Mouse (Mus musculus) heart, adult 2 months (tissue): ENCODE measurements around the gene Sgce. TPM values are rescaled to one million over a fixed set of nuclear protein-coding genes. Genes with fewer than 3 reads are reported as not detected.
A peak's percentile ranks its signal among the peaks of the same experiment; 100 is the strongest.

Experiments
- DNase-seq, 2 experiments: peaks; one replicate each; pipeline ENCODE4 v3.0.0; 2021
- H3K27ac ChIP-seq: fragments of 200-600 bp; 2 replicates; pipeline ENCODE4 v1.8.1; 2022
- H3K27me3 ChIP-seq: fragments of 200-500 bp; 2 replicates; pipeline ENCODE4 v1.6.1; 2012; ENCODE audit warnings: mild to moderate bottlenecking, low read length, inconsistent platforms, mixed read lengths; ENCODE audit not compliant: control insufficient read depth, insufficient read depth
- H3K36me3 ChIP-seq: fragments of 200-500 bp; 2 replicates; pipeline ENCODE4 v1.6.1; 2012; ENCODE audit warnings: low read length, inconsistent platforms; ENCODE audit not compliant: control insufficient read depth, insufficient read depth
- H3K4me1 ChIP-seq: fragments of 200-500 bp; 2 replicates; pipeline ENCODE4 v1.6.1; 2011; ENCODE audit warnings: low read length; ENCODE audit not compliant: control insufficient read depth, insufficient read depth
- H3K4me3 ChIP-seq: fragments of 200-600 bp; 2 replicates; pipeline ENCODE4 v1.8.1; 2022
- H3K79me2 ChIP-seq: fragments of 200-500 bp; replicated peaks from 2 replicates; pipeline ENCODE4 v1.6.1; 2012; ENCODE audit warnings: mild to moderate bottlenecking, inconsistent platforms, low read length, moderate library complexity, mixed read lengths; ENCODE audit not compliant: control insufficient read depth, insufficient read depth
- H3K9ac ChIP-seq: fragments of 200-500 bp; 2 replicates; pipeline ENCODE4 v1.6.1; 2012; ENCODE audit warnings: low read depth, mild to moderate bottlenecking, control low read depth, inconsistent platforms, low read length, mixed read lengths
- CTCF ChIP-seq: fragments of 200-600 bp; IDR thresholded peaks from 2 replicates; pipeline ENCODE4 v1.8.1; 2022; ENCODE audit warnings: antibody characterized with exemption, mild to moderate bottlenecking, moderate library complexity
- EP300 ChIP-seq: fragments of 200-500 bp; IDR thresholded peaks from 2 replicates; pipeline ENCODE4 v1.6.1; 2011; ENCODE audit warnings: low read depth, low read length, control low read depth; ENCODE audit not compliant: insufficient read depth
- POLR2A ChIP-seq: fragments of 200-500 bp; IDR thresholded peaks from 2 replicates; pipeline ENCODE4 v1.6.1; 2011; ENCODE audit warnings: mild to moderate bottlenecking, low read depth, low read length, control low read depth; ENCODE audit not compliant: insufficient read depth
- WGBS: fragments of 180-500 bp; shearing (Covaris S2); methylation state at CpG from one replicate; pipeline ENCODE4 v1.1.7; 2018; 5-methylcytosine and 5-hydroxymethylcytosine counted together
- intact Hi-C: fragments of 180-260 bp; cut with DNase I; formaldehyde crosslinking; loops from one replicate; pipeline ENCODE4 v1.15.1; 2025
- polyA plus RNA-seq: library from polyadenylated mRNA; depleted of rRNA; stranded (reverse); fragments of >200 nt; gene quantifications from 2 replicates; pipeline ENCODE4 v1.2.3, GENCODE M21; 2012
- total RNA-seq, 2 experiments: library from RNA; stranded (reverse); gene quantifications; 2 replicates each; pipeline ENCODE4 v1.2.3; 2021

Sgce gene
- total and polyA plus RNA-seq, 3 experiments: 12.5 to 19.5 (median 19.4) TPM

DNA sequence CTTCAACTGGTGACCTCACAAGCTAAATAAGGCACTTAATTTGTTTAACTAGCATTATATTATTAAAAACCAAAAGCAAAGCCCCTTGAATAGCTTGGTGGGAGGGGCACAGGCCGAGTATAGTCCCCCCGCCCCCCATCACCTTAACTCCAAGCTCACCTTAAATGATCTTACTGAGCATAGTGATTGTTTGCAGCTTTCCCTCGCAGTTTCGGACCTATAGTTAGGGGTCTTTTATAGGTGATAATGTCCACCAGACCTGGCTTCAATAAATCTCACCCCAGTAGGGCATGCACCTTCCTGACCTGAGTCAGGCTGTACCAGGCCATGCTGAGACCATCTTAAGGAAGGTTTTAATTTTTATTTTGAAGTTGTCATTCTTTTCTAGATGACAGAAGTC, 4.3 kb upstream of the Sgce start:
- 89% methylated on average over 4 of the region's 4 CpGs for WGBS
- no peak for DNase-seq
- Histone ChIP-seq H3K27ac (no peak overlapping the region), H3K4me1 (no peaks in the 10 kb centered on the region), H3K27me3 (no peaks in the 10 kb centered on the region), H3K9ac (no peak overlapping the region), H3K4me3 (no peak overlapping the region), H3K79me2 (no peaks in the 10 kb centered on the region), H3K36me3 (no peaks in the 10 kb centered on the region)
- intact Hi-C loops: no loop called here
- TF ChIP-seq CTCF (no peak), POLR2A (no peak), EP300 (no peak)

DNA sequence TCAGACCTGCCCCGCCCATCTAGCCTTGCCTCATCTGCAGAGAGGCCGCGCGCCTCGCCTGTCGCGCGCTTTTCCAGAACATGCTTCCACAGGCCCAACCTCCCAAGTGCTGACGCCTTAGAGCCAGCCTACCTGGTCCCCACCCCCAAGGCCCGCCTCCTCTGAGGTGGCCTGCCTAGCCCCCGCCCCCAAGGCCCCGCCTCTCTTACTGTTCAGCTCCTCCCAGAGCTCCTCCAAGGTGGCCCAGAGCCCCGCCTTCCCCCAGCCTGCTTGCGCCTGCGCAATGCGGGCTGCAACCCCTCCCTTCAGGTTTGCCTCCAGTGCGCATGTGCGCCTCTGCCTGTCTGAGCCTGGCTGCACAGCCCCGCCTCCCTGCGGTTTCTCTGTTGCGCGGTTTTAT, 2.1 kb upstream of the Sgce start:
- 52% methylated on average over 22 of the region's 22 CpGs for WGBS
- peak; percentile 35 for TF ChIP-seq CTCF
- no peak for TF ChIP-seq POLR2A
- H3K79me2 ChIP-seq: no peaks in the 10 kb centered on the region
- no peak overlapping the region for H3K27ac ChIP-seq
- no peak overlapping the region for H3K9ac ChIP-seq
- peak; percentile 94 for DNase-seq
- H3K36me3 ChIP-seq: no peaks in the 10 kb centered on the region
- intact Hi-C loops: loop anchor here (5.0 kb wide), 4 partner anchors 147 to 1252 kb away; partner anchors contain the start of genes Casd1, Hepacam2, Pon2 and Vps50
- no peaks in the 10 kb centered on the region for H3K27me3 ChIP-seq
- H3K4me3 ChIP-seq: peak overlapping the region; percentile 38
- no peaks in the 10 kb centered on the region for H3K4me1 ChIP-seq

DNA sequence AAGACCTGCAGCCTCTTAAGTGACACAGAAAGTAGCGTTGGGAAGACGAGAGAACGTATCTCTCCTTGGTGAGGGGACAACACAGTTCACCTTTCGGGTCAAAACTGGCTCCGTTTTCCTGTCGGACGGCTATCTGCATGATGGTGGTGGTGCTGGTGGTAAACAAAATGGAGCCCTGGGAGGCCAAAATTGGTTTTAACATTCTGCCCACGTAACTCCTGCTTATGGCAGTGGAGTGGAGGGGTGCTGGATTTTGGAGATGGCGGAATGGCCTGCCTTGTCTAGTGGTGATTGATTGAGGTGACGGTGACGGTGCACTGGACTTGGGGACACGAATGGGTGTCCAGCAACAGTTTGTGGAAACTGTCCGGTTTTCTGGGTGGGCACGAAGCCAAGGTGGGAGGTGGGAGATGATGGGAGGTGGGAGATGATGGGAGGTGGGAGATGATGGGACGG, 1.5 kb upstream of the Sgce start:
- H3K4me1 ChIP-seq: no peaks in the 10 kb centered on the region
- H3K9ac ChIP-seq: no peak overlapping the region
- H3K27ac ChIP-seq: no peak overlapping the region
- no peaks in the 10 kb centered on the region for H3K36me3 ChIP-seq
- 41% methylated on average over 15 of the region's 15 CpGs for WGBS
- TF ChIP-seq EP300: no peak
- H3K27me3 ChIP-seq: no peaks in the 10 kb centered on the region
- H3K4me3 ChIP-seq: peak overlapping the region; percentile 42
- peak in 1 of 2 experiments; percentile 47 for DNase-seq
- intact Hi-C loops: loop anchor here (5.0 kb wide), 4 partner anchors 146 to 1251 kb away; partner anchors contain the start of genes Casd1, Hepacam2, Pon2 and Vps50
- no peaks in the 10 kb centered on the region for H3K79me2 ChIP-seq

DNA sequence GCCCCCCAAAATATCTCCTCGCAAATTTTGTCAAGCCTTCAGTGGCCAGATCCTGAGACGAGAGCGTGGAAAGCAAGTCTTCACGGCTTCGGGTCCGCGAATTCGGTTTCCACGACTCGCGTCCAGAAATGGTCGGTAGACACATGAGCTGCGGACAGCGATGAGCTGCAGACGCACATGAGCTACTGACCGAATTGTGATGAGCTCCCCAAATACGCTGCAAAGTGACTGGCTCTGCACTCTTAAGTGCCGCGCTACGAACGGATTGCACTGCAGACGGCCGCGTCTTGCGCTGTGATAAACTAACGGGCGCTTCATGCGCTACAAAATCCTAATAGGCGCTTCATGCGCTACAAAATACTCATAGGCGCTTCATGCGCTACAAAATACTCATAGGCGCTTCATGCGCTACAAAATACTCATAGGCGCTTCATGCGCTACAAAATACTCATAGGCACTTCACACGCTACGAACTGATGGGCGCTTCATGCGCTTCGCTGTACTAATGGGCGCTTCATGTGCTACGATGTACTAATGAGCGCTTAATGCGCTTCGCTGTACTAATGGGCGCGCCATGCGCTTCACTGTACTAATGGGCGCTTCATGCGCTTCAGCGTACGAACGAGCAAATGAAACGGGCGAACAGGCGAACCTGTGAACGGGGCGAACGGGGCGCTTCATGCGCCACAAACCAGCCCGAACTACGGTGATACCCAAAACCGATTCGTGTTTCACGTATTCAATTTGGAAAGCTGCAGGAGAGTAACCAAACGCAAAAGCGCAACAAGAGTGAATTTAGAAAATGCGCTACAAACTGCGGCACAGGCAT, 884 bp upstream of the Sgce start:
- no peak overlapping the region for H3K27ac ChIP-seq
- no peak overlapping the region for H3K9ac ChIP-seq
- TF ChIP-seq POLR2A (no peak), CTCF (no peak), EP300 (no peak)
- H3K4me1 ChIP-seq: no peaks in the 10 kb centered on the region
- intact Hi-C loops: loop anchor here (5.0 kb wide), 4 partner anchors 146 to 1251 kb away; partner anchors contain the start of genes Casd1, Hepacam2, Pon2 and Vps50
- no peaks in the 10 kb centered on the region for H3K27me3 ChIP-seq
- H3K4me3 ChIP-seq: peak overlapping the region; percentile 42
- DNase-seq: peak; percentile 53 to 64
- H3K36me3 ChIP-seq: no peaks in the 10 kb centered on the region
- 49% methylated on average over 71 of the region's 71 CpGs for WGBS
- no peaks in the 10 kb centered on the region for H3K79me2 ChIP-seq

DNA sequence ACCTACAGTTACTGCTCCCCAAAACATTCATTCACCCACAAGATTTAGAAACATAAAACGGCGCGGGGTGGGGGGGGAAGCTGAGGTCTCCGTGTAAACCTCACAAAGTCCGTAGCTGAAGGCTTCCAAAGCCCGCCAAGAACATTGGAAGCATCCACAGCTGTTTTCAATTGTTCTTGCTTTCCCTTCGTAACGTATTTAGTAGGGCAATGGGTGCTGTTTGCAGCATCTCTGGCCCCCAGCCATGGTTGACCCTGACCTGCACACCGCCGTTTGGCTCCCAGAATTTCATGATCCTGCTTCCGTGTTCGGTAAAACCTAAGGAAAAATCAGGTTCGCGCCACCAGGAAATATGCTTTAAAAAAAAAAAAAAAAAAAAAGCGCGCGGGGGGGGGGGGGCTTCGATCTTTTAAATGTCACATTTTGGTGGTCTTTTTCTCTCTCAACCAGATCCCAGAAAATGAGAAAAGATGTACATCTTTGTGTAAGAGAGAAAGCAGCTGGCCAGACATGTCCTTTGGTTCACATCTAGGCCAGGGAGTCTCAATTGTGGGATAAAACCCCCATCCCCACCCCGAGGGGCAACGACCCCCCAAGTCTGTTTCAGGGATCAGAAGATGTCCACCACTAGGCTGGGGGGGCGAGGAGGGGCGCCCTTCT, 841 bp downstream of the Sgce start:
- intact Hi-C loops: loop anchor here (5.0 kb wide), 4 partner anchors 144 to 1249 kb away; partner anchors contain the start of genes Casd1, Hepacam2, Pon2 and Vps50
- no peak for TF ChIP-seq POLR2A
- no peak for TF ChIP-seq CTCF
- no peak for TF ChIP-seq EP300
- peak overlapping the region; percentile 47 for H3K27ac ChIP-seq
- no peaks in the 10 kb centered on the region for H3K36me3 ChIP-seq
- H3K9ac ChIP-seq: peak overlapping the region; percentile 65
- no peaks in the 10 kb centered on the region for H3K79me2 ChIP-seq
- H3K4me3 ChIP-seq: peak overlapping the region; percentile 61
- H3K27me3 ChIP-seq: no peaks in the 10 kb centered on the region
- DNase-seq: peak in 1 of 2 experiments; percentile 26
- H3K4me1 ChIP-seq: no peaks in the 10 kb centered on the region; the same call in 1 of the 2 replicates
- WGBS: 62% methylated on average over 22 of the region's 22 CpGs
